Mouse (Mus musculus): Measurements from ENCODE around the gene Cited2. TPM values are rescaled to one million over a fixed set of nuclear protein-coding genes. Genes with fewer than 3 reads are reported as not detected.

Cited2 gene
- polyA plus RNA-seq, 1 experiment = not detected

DNA sequence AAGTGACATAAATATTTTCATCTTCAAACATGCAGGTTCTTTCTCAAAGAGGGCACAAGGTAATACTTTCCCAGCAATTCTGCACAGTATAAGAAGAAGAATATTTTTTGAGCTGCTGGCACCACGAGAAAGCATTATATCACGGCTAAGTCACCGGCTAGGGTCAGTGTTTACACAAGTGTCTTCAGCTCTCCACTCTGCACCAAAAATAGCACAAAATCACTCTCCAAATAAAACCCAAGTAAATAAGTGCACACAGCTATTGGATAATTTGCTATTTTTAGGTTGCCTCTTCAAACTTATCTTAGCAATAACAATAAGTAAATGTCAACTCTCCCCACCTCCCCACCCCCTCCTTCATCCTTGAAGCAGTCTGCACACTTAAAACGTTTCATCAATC, 33.2 kb upstream of the Cited2 start:
- no peak overlapping the region for H3K4me3 ChIP-seq (ENCODE audit: insufficient read depth, low read depth, low read length)
- no peak overlapping the region for H3K27ac ChIP-seq (ENCODE audit: insufficient read depth, low read depth, low read length)
- 59% methylated on average over 4 of the region's 4 CpGs for WGBS
- no peak for TF ChIP-seq POLR2A (IDR thresholded peaks at IDR 0.05; ENCODE audit: insufficient read depth, low read depth, low read length)
- TF ChIP-seq CTCF (IDR thresholded peaks at IDR 0.05; ENCODE audit: insufficient read depth, low read depth, low read length) = no peak
- no peaks in the 10 kb centered on the region for H3K4me1 ChIP-seq (ENCODE audit: control insufficient read depth, insufficient read depth, low read length)

DNA sequence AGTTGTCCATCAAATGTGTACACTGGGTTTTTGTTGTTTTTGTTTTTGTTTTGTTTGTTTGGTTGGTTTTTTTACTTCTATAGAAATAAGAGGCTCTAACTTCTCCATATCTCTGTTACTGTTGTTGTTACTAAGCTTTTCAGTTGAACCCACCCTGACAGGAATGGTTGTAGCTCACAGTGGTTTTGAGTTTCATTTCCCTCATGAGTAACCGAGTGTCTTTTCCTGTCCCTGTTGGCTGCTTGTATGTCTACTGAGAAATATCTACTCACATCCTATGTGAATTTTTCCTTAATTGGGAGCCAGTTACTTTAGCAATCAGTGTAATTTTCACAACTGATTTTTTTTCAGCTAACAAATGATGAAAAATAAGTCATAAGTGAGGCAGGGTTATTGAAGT, 31.3 kb upstream of the Cited2 start:
- no peak overlapping the region for H3K4me3 ChIP-seq (ENCODE audit: insufficient read depth, low read depth, low read length)
- H3K4me1 ChIP-seq (ENCODE audit: control insufficient read depth, insufficient read depth, low read length) = no peaks in the 10 kb centered on the region
- 86% methylated on average over 1 of the region's 1 CpGs for WGBS
- no peak overlapping the region for H3K27ac ChIP-seq (ENCODE audit: insufficient read depth, low read depth, low read length)
- no peak for TF ChIP-seq POLR2A (IDR thresholded peaks at IDR 0.05; ENCODE audit: insufficient read depth, low read depth, low read length)
- no peak for TF ChIP-seq CTCF (IDR thresholded peaks at IDR 0.05; ENCODE audit: insufficient read depth, low read depth, low read length)

DNA sequence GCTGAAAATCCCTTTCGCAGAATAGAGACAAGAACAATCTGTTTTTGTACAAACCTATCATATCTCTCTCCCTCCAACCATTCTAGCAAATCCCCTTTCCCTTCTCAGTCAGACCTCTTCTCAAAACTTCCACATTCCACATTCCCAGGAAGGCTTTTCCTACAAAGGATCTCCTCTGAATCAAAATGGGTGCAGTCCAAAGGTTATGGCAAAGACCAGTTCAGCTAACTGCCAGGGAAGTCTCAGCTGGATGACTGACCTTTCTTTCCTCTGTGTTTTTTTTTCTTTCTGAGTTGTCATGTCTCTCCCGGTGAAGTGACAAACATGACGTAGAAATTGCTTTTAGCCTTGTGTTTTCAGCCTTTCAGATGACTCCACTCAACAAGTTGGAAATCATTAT, 27.2 kb upstream of the Cited2 start:
- TF ChIP-seq POLR2A (IDR thresholded peaks at IDR 0.05; ENCODE audit: insufficient read depth, low read depth, low read length) (no peak), CTCF (IDR thresholded peaks at IDR 0.05; ENCODE audit: insufficient read depth, low read depth, low read length) (no peak)
- H3K4me3 ChIP-seq (ENCODE audit: insufficient read depth, low read depth, low read length) = no peak overlapping the region
- 91% methylated on average over 3 of the region's 3 CpGs for WGBS
- H3K27ac ChIP-seq (ENCODE audit: insufficient read depth, low read depth, low read length) = no peak overlapping the region
- no peaks in the 10 kb centered on the region for H3K4me1 ChIP-seq (ENCODE audit: control insufficient read depth, insufficient read depth, low read length)

DNA sequence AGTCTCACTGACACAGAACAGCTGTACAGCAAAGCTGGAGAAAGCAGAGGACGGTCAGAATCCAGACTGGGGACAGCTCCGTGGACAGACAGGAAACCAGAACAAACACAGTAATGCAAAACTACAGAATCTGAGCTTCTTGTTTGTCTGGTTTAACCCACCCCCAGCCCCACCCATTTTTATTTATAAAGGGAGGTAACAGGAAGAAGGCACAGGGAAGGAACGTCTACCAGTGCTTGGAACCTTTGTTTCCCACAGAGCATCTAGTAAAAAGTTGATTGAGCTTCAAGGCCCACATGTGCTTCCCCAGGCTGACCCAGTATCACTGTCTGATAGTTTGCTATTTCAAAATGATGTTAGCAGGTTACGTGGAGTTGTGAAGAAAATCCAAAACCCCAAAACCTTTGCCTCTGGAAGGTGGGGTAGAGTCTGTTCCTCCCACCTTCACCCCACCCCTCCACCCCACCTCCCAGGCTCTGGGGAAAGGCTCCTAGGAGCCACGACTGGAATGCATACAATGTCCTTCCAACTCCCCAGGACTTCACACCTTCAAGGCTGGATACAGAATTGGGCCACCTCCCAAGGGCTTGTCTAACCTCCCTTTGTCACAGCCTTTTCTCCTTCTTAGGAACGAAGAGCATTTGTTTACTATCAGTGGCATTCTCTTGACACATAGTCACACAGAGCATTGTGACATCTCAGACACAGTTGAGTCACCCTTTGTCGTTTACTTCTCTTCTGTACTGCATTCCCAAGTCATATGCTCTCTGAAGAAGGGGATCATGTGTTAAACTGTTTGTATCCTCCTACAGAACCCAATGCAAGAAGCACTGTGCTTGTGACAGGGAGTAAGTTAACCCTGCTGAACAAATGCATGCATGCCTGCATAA, 25.4 kb upstream of the Cited2 start:
- H3K4me1 ChIP-seq (ENCODE audit: control insufficient read depth, insufficient read depth, low read length) = no peaks in the 10 kb centered on the region
- H3K4me3 ChIP-seq (ENCODE audit: insufficient read depth, low read depth, low read length) = no peak overlapping the region
- no peak overlapping the region for H3K27ac ChIP-seq (ENCODE audit: insufficient read depth, low read depth, low read length)
- WGBS = 75% methylated on average over 7 of the region's 7 CpGs
- TF ChIP-seq CTCF (IDR thresholded peaks at IDR 0.05; ENCODE audit: insufficient read depth, low read depth, low read length) = no peak
- no peak for TF ChIP-seq POLR2A (IDR thresholded peaks at IDR 0.05; ENCODE audit: insufficient read depth, low read depth, low read length)

DNA sequence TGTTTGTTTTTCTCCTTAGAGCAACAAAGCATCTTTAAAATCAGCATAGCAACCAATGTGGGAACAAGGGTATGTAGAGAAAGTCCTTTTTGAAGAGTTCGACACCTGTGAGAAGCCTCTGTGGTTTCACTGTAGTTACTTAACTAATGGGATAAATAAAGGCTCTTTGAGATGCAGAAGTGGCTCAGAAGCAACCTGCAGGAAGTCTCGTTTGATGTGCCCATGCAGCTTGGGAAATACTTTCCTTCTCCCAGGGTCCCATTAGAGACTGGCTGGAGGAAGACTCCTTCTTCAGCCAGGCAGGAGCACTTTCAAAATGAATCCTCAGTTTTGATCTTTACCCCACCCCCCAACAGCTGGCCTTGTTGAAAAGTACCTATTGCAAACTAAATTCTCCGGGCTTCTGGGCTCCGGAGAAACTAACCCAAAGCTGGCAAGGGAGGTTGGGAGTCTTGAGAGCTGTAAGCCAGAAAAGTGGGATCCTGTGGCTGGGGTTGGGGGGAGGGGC, 17.5 kb upstream of the Cited2 start:
- Histone ChIP-seq H3K27ac (ENCODE audit: insufficient read depth, low read depth, low read length) (no peak overlapping the region), H3K4me1 (ENCODE audit: control insufficient read depth, insufficient read depth, low read length) (no peaks in the 10 kb centered on the region), H3K4me3 (ENCODE audit: insufficient read depth, low read depth, low read length) (no peak overlapping the region)
- WGBS = 38% methylated on average over 4 of the region's 4 CpGs
- TF ChIP-seq CTCF (IDR thresholded peaks at IDR 0.05; ENCODE audit: insufficient read depth, low read depth, low read length) = no peak
- TF ChIP-seq POLR2A (IDR thresholded peaks at IDR 0.05; ENCODE audit: insufficient read depth, low read depth, low read length) = no peak

DNA sequence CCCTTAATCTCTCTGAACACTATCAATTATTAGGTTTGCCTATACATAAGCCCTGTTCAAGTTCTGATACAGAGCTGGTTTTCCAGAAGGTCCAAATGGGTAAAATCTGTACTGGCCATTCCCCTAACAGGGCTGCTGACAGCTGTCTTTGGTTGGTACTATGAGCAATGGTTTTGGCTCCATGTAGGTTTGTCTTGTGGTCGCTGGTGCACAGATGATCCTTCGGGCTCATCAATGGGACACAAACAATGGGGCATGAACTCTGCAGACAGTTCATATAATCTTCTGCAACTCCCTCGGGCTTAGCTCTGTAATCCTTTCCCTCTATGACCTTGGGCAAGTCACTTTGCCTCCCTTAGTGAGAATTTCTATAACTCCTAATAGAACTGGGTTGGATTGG, 12.3 kb upstream of the Cited2 start:
- no peak overlapping the region for H3K27ac ChIP-seq (ENCODE audit: insufficient read depth, low read depth, low read length)
- no peaks in the 10 kb centered on the region for H3K4me1 ChIP-seq (ENCODE audit: control insufficient read depth, insufficient read depth, low read length)
- H3K4me3 ChIP-seq (ENCODE audit: insufficient read depth, low read depth, low read length) = no peak overlapping the region
- 89% methylated on average over 3 of the region's 3 CpGs for WGBS
- no peak for TF ChIP-seq CTCF (IDR thresholded peaks at IDR 0.05; ENCODE audit: insufficient read depth, low read depth, low read length)
- TF ChIP-seq POLR2A (IDR thresholded peaks at IDR 0.05; ENCODE audit: insufficient read depth, low read depth, low read length) = no peak

DNA sequence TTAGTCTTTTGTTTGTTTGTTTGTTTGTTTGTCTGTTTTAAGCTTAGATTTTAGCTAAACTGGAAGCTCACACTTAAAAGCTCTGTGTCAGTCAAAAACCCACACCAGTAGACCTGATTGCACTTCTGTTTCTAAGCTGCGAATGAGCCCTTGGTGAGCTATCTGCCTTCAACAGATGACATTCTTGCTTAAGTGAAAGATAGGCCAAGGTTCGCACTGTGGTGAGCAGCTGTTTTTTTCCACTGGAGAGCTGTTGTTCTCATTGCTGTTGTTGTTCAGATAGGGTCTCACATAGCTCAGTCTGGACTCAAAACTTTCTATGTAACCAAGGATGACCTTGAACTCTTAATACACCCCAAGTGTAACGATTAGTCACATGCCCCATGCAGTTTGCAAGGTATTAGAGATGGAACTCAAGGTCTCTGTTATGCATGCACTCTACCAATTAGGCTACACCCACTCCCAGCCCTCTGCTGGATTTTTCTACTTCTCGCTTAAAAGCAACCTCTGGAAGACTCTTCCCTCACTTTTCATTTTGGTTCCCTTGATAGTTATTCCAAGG, 3.9 kb upstream of the Cited2 start:
- WGBS = 89% methylated on average over 4 of the region's 4 CpGs

DNA sequence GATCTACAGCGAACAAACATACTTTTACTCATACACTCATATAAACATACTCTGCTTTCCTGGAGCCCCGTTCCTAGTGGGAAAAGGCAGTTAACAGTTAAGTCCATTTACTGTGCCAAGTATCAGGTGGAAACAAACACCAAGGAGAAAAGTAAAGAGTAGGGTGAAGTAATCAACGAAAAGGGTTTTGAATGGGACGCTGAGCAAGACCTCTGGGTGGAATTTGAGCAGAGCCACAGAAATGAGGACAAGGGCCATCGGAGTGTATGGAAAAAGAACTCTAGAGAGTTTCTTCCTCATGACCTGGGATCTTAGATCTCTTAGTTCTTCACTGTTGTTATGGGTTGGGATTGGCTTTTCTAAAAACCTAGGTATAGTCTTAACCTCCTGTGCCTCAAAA, 3.4 kb upstream of the Cited2 start:
- Histone ChIP-seq H3K4me3 (ENCODE audit: insufficient read depth, low read depth, low read length) (no peak overlapping the region), H3K4me1 (ENCODE audit: control insufficient read depth, insufficient read depth, low read length) (no peaks in the 10 kb centered on the region), H3K27ac (ENCODE audit: insufficient read depth, low read depth, low read length) (no peak overlapping the region)
- TF ChIP-seq CTCF (IDR thresholded peaks at IDR 0.05; ENCODE audit: insufficient read depth, low read depth, low read length) = no peak
- TF ChIP-seq POLR2A (IDR thresholded peaks at IDR 0.05; ENCODE audit: insufficient read depth, low read depth, low read length) = no peak
- 95% methylated on average over 5 of the region's 5 CpGs for WGBS

More for the DNA sequence above, 3.9 kb upstream of the Cited2 start:
- no peak overlapping the region for H3K27ac ChIP-seq (ENCODE audit: insufficient read depth, low read depth, low read length)
- TF ChIP-seq POLR2A (IDR thresholded peaks at IDR 0.05; ENCODE audit: insufficient read depth, low read depth, low read length) = no peak
- no peak for TF ChIP-seq CTCF (IDR thresholded peaks at IDR 0.05; ENCODE audit: insufficient read depth, low read depth, low read length)
- H3K4me3 ChIP-seq (ENCODE audit: insufficient read depth, low read depth, low read length) = no peak overlapping the region
- H3K4me1 ChIP-seq (ENCODE audit: control insufficient read depth, insufficient read depth, low read length) = no peaks in the 10 kb centered on the region

DNA sequence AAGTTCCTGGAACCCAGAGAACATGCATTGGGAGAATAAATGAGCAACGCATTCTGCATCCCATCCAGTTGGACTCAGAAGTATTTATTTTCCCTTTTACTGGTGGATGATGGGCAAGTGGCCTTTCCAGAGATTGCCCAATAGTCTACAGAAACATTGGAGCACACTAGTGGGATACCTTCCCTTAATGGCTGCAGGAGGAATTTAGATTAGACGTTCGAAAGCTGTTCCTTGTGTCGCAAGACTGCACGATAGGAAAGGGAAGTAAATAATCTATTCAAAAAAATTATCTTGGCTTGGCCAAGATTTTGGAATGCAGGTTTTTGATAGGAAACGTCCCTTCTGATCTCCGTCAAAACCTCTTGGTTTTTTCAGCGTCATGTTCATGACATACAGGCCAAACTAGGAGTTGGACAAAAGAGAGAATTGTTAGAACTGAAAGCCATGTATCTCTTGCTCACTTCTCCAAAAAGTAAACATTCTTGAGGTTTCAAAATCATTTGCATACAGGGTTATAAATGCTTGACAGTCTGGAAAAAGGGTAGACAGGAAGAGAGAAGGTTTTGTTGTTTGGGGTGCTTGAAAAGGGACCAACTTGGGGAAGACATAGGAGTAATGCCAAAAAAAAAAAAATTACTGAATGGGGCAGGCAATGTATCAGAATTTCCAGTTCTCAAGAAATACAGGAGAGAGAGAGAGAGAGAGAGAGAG, 2.0 kb upstream of the Cited2 start:
- no peak for TF ChIP-seq CTCF (IDR thresholded peaks at IDR 0.05; ENCODE audit: insufficient read depth, low read depth, low read length)
- no peak for TF ChIP-seq POLR2A (IDR thresholded peaks at IDR 0.05; ENCODE audit: insufficient read depth, low read depth, low read length)
- H3K27ac ChIP-seq (ENCODE audit: insufficient read depth, low read depth, low read length) = peak overlapping the region; percentile 98
- 85% methylated on average over 8 of the region's 8 CpGs for WGBS
- no peaks in the 10 kb centered on the region for H3K4me1 ChIP-seq (ENCODE audit: control insufficient read depth, insufficient read depth, low read length)
- H3K4me3 ChIP-seq (ENCODE audit: insufficient read depth, low read depth, low read length) = no peak overlapping the region
